33 mouse cellular contexts compared by ENCODE assay signal in the genomic region with DNA sequence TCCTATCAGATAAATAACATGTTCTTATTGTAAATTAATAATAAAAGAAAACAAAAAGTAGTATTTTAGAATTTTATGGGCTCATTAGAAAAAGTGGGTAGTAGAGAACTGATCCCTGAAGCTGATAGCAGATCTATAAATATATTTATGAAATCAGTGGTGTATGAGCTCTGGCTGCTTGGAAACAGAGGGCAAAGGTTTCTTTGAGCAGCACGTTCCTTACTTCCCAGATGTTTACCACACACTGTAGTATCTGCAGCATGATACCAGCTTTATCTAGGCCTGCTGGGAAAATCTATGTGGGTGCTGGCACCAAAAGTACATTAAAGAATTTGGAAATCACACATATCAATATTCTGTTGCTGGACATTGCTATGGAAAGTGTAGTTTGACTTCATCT. TPM values are rescaled to one million over a fixed set of nuclear protein-coding genes. Genes with fewer than 3 reads are reported as not detected.
A peak's percentile ranks its signal among the peaks of the same experiment; 100 is the strongest.
DNase-seq lines count a peak whose midpoint lies in the region; ATAC-seq and TF ChIP-seq lines count a peak whose summit lies in the region.
"Had no signal": no experiment of that assay in that cellular context is flagged by ENCODE, and none has a peak within 500 bp of the region (broad histone marks: within the 10 kb centered on the region; RNA-seq: fewer than 3 reads in every experiment).

No protein-coding gene starts in this region.

- H3K27me3 ChIP-seq in heart, embryonic 11.5 days (ENCODE audit: control insufficient read depth, insufficient read depth, low read length), result no peaks in the 10 kb centered on the region
- no peaks in the 10 kb centered on the region for H3K27me3 ChIP-seq in intestine, embryonic 16.5 days (replicated peaks; ENCODE audit: control insufficient read depth, insufficient read depth, low read length)
- H3K27me3 ChIP-seq in stomach, postnatal 0 days (ENCODE audit: control insufficient read depth, insufficient read depth, low read length), result no peaks in the 10 kb centered on the region
- H3K27me3 ChIP-seq: CH12.LX; embryonic facial prominence, embryonic 13.5 days; embryonic facial prominence, embryonic 15.5 days; forebrain, embryonic 12.5 days; Patski had no signal

- no peak overlapping the region for H3K9ac ChIP-seq in heart, embryonic 11.5 days (ENCODE audit: low read depth, low read length)
- H3K9ac ChIP-seq in intestine, embryonic 16.5 days (ENCODE audit: low read depth, low read length), result no peak overlapping the region
- no peak overlapping the region for H3K9ac ChIP-seq in stomach, postnatal 0 days (ENCODE audit: low read length)
- H3K9ac ChIP-seq: embryonic facial prominence, embryonic 13.5 days; embryonic facial prominence, embryonic 15.5 days; forebrain, embryonic 12.5 days had no signal

- TF ChIP-seq CTCF in layer of hippocampus, adult 2 months (conservative IDR thresholded peaks at IDR 0.05), result no peak
- TF ChIP-seq CTCF in stomach, postnatal 0 days (IDR thresholded peaks at IDR 0.05; ENCODE audit: low read depth), result no peak

- no peak for ATAC-seq in heart, embryonic 11.5 days (replicated peaks; ENCODE audit: insufficient number of reproducible peaks, low FRiP score, low TSS enrichment)
- ATAC-seq in intestine, embryonic 16.5 days, result peak; percentile 78
- ATAC-seq in stomach, postnatal 0 days (ENCODE audit: low FRiP score, low TSS enrichment), result no peak
- ATAC-seq: activated CD4-positive, CD25-positive, alpha-beta regulatory T cell, adult 4 months; CD4-positive, CD25-positive, alpha-beta regulatory T cell, adult 4 months; forebrain, embryonic 14.5 days; Patski had no signal

- no peak overlapping the region for H3K4me2 ChIP-seq in heart, embryonic 11.5 days
- H3K4me2 ChIP-seq in intestine, embryonic 16.5 days (ENCODE audit: low read depth, low read length), result no peak overlapping the region
- H3K4me2 ChIP-seq in stomach, postnatal 0 days (replicated peaks; ENCODE audit: low read depth), result no peak overlapping the region
- H3K4me2 ChIP-seq: embryonic facial prominence, embryonic 13.5 days; embryonic facial prominence, embryonic 15.5 days; forebrain, embryonic 12.5 days had no signal

- H3K36me3 ChIP-seq in heart, embryonic 11.5 days (ENCODE audit: control insufficient read depth, insufficient read depth, low read length), result no peaks in the 10 kb centered on the region
- H3K36me3 ChIP-seq in intestine, embryonic 16.5 days (ENCODE audit: control insufficient read depth, insufficient read depth, low read length), result no peaks in the 10 kb centered on the region
- no peaks in the 10 kb centered on the region for H3K36me3 ChIP-seq in stomach, postnatal 0 days (ENCODE audit: control insufficient read depth, insufficient read depth, low read length)
- H3K36me3 ChIP-seq: forebrain, embryonic 10.5 days; forebrain, embryonic 12.5 days; G1E had no signal

- TF ChIP-seq EP300 in stomach, postnatal 0 days (optimal IDR thresholded peaks at IDR 0.05), result no peak

- no peak for DNase-seq in heart, postnatal 36 days
- no peak for DNase-seq in layer of hippocampus, adult 2 months (ENCODE audit: low spot score in 2 of 2)
- no peak for DNase-seq in layer of hippocampus, adult 8-10 months (ENCODE audit: low spot score in 2 of 2)
- no peak for DNase-seq in stomach, postnatal 0 days (ENCODE audit: low spot score)
- DNase-seq in kidney, postnatal 4 days, result no peak
- DNase-seq: adrenal gland, postnatal 25 days; B cell, adult 2 months; cerebellum, adult 11 months; cerebellum, adult 18-20 months; cerebellum, adult 8-10 months; cerebellum, adult 9-11 months; cerebellum, postnatal 14 days; cerebellum, postnatal 36 days; embryo, embryonic 11 days had no signal

- H3K4me1 ChIP-seq in heart, embryonic 11.5 days (ENCODE audit: control insufficient read depth, insufficient read depth, low read length), result peaks cover 18% of the 10 kb centered on the region
- peaks cover 4% of the 10 kb centered on the region; the same call in 1 of the 2 replicates for H3K4me1 ChIP-seq in intestine, embryonic 16.5 days (ENCODE audit: control insufficient read depth, insufficient read depth, low read length)
- H3K4me1 ChIP-seq in stomach, postnatal 0 days (replicated peaks; ENCODE audit: control insufficient read depth, insufficient read depth), result 0 out of 2 replicates have a peak, but pooled peaks cover 2% of the 10 kb centered on the region

- H3K27ac ChIP-seq in heart, embryonic 11.5 days (ENCODE audit: low read depth, low read length), result 0 out of 2 replicates have a peak overlapping the region, but pooled peaks have one; percentile 10
- H3K27ac ChIP-seq in layer of hippocampus, adult 2 months, result peak overlapping the region; percentile 56
- no peak overlapping the region for H3K27ac ChIP-seq in intestine, embryonic 16.5 days (ENCODE audit: low read length)
- 0 out of 2 replicates have a peak overlapping the region, but pooled peaks have one; percentile 30 for H3K27ac ChIP-seq in stomach, postnatal 0 days (replicated peaks)
- H3K27ac ChIP-seq: embryonic facial prominence, embryonic 13.5 days; embryonic facial prominence, embryonic 15.5 days; forebrain, embryonic 12.5 days had no signal

- H3K4me3 ChIP-seq in heart, embryonic 11.5 days (ENCODE audit: low read depth, low read length), result no peak overlapping the region
- no peak overlapping the region for H3K4me3 ChIP-seq in layer of hippocampus, adult 2 months
- no peak overlapping the region for H3K4me3 ChIP-seq in intestine, embryonic 16.5 days (ENCODE audit: low read length)
- no peak overlapping the region for H3K4me3 ChIP-seq in stomach, postnatal 0 days (ENCODE audit: low read depth, low read length)
- H3K4me3 ChIP-seq: embryonic facial prominence, embryonic 13.5 days; embryonic facial prominence, embryonic 15.5 days; erythroblast, embryonic 14.5 days; forebrain, embryonic 10.5 days; forebrain, embryonic 12.5 days had no signal

- H3K9me3 ChIP-seq in heart, embryonic 11.5 days (replicated peaks; ENCODE audit: control insufficient read depth, low read length), result no peaks in the 10 kb centered on the region
- H3K9me3 ChIP-seq in intestine, embryonic 16.5 days (ENCODE audit: control insufficient read depth, low read length), result no peaks in the 10 kb centered on the region
- no peaks in the 10 kb centered on the region for H3K9me3 ChIP-seq in stomach, postnatal 0 days (ENCODE audit: control insufficient read depth, low read length)
- H3K9me3 ChIP-seq: embryonic facial prominence, embryonic 13.5 days; embryonic facial prominence, embryonic 15.5 days; forebrain, embryonic 10.5 days; forebrain, embryonic 12.5 days; G1E had no signal

- intact Hi-C loops in heart, postnatal 36 days (cut with DNase I), result no loop called here

- 17% methylated on average over 1 of the region's 1 CpGs for WGBS in heart, embryonic 11.5 days (ENCODE audit: insufficient replicate concordance)
- 29% methylated on average over 1 of the region's 1 CpGs for WGBS in intestine, embryonic 16.5 days
- WGBS in stomach, postnatal 0 days, result 33% methylated on average over 1 of the region's 1 CpGs

RNA-seq across cellular contexts. Expression of a gene that starts 18.5 kb away (rescaled TPM):
- 0.21 and 0.42 TPM in 2 replicates for polyA plus RNA-seq in heart, embryonic 11.5 days (2014; fragmentation: Nextera tagmentation; extraction: Ambion mirVana)
- not detected for total RNA-seq in heart, postnatal 36 days (2021)
- total RNA-seq in layer of hippocampus, adult 2 months (2021), result not detected
- total RNA-seq in layer of hippocampus, adult 8-10 months (2022), result not detected
- 0.10 and 0.11 TPM in 2 replicates for polyA plus RNA-seq in intestine, embryonic 16.5 days (2015; fragmentation: Nextera tagmentation; extraction: Ambion mirVana)
- polyA plus RNA-seq in stomach, postnatal 0 days (2015; fragmentation: Nextera tagmentation; extraction: Ambion mirVana), result 0.11 TPM in 1 of 2 replicates, not detected in the other
- total RNA-seq: adrenal gland, adult 2 months; adrenal gland, postnatal 10 days; adrenal gland, postnatal 25 days; adrenal gland, postnatal 4 days; CH12.LX; common myeloid progenitor, adult 5-6 weeks had no signal
- polyA plus RNA-seq: activated CD4-positive, CD25-positive, alpha-beta regulatory T cell, adult 4 months; adrenal gland, adult 2 months; brain, embryonic 14.5 days; CD4-positive, CD25-positive, alpha-beta regulatory T cell, adult 4 months; embryonic facial prominence, embryonic 11.5 days; erythroblast, embryonic 14.5 days; forebrain, embryonic 12.5 days; forebrain, embryonic 14.5 days; G1E; Patski had no signal

RNA-seq across cellular contexts. Expression of a gene that starts 59.6 kb away (rescaled TPM):
- polyA plus RNA-seq in heart, embryonic 11.5 days (2014; fragmentation: Nextera tagmentation; extraction: Ambion mirVana), result 1.1 and 1.3 TPM in 2 replicates
- total RNA-seq in heart, postnatal 36 days (2021), result 1 to 10 TPM in 1 of 2 experiments, under 1 TPM in 1; 0.87 to 1.2 TPM
- total RNA-seq in layer of hippocampus, adult 2 months (2021), result 1 to 10 TPM; 1.1 to 2.1 TPM
- total RNA-seq in layer of hippocampus, adult 8-10 months (2022), result 1 to 10 TPM in 3 of 4 experiments, under 1 TPM in 1; 0.91 to 2.2 (median 1.4) TPM
- polyA plus RNA-seq in intestine, embryonic 16.5 days (2015; fragmentation: Nextera tagmentation; extraction: Ambion mirVana), result 9.7 and 11.0 TPM in 2 replicates
- polyA plus RNA-seq in stomach, postnatal 0 days (2015; fragmentation: Nextera tagmentation; extraction: Ambion mirVana), result 173 and 196 TPM in 2 replicates
- total RNA-seq: common myeloid progenitor, adult 5-6 weeks had no signal
- polyA plus RNA-seq: erythroblast, embryonic 14.5 days; G1E had no signal
